Mouse (Mus musculus) urinary bladder, postnatal 14 days (tissue): ENCODE measurements around the gene Dzip1.

Experiments used
- DNase-seq: peaks from one replicate; pipeline ENCODE4 v3.0.0; 2021; ENCODE audit warnings: low spot score

Dzip1 gene

DNA sequence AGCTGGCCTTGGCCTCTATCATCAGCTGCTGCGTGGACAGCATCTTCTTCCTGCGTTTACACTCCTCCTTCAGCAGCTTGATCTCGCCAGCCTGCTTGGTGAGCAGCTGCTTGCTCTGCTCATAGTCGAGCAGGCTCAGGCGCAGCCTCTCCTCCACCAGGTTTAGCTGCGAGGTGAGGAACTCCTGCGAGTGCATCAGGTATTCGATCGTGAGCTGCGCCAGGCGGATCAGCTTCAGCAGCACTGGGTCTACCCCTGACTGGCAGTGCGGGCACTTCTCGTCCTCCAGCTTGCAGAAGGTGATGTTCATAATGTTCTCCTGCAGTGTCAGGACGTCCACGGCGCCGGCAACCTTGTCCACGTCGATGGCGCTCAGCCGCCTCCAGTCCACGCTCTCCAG lies 3.0 kb downstream of the Dzip1 start:
- DNase-seq = no peak

GRCm38 (mm10) chr14:118920654-118921053 lies 4.6 kb downstream of the Dzip1 start:
- no peak for DNase-seq

GRCm38 (mm10) chr14:118919025-118919424 lies 6.2 kb downstream of the Dzip1 start:
- no peak for DNase-seq

DNA sequence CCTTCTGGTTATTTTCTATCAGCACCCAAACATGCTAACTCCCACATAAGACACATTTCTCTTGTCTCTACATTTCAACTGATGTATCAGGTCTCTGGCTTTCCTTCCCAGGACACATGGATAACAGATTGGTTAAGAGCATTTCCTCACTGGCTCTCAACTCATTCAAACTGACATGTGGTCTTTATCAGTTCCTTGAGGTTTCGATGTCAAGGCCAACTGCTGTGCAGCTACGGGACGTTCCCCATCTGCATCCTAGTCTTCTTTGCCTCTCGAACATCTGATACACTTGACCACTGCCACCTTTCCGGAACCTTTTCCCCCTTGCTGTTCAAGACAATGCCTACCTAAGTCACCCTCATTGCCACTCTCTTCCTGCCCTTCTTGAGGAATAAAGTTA lies 11.6 kb downstream of the Dzip1 start:
- DNase-seq = no peak

DNA sequence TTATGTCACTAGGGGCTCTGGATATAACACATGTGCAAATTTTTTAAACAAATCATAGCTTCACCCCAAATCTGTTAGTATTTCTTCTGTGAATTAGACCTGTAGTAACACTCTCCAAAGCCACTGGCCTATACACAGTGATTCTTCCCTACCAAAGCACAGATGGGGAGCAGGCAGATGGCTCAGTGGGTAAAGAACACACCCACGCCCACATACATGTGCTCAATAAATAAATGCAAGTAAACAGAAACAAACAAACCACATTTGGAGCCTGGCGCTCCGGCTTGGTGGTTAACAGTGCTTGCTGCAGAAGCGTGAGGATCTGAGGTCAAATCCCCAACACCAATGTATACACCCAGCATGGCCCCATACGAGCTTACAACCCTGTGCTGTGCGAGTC lies 13.7 kb downstream of the Dzip1 start:
- DNase-seq = no peak

DNA sequence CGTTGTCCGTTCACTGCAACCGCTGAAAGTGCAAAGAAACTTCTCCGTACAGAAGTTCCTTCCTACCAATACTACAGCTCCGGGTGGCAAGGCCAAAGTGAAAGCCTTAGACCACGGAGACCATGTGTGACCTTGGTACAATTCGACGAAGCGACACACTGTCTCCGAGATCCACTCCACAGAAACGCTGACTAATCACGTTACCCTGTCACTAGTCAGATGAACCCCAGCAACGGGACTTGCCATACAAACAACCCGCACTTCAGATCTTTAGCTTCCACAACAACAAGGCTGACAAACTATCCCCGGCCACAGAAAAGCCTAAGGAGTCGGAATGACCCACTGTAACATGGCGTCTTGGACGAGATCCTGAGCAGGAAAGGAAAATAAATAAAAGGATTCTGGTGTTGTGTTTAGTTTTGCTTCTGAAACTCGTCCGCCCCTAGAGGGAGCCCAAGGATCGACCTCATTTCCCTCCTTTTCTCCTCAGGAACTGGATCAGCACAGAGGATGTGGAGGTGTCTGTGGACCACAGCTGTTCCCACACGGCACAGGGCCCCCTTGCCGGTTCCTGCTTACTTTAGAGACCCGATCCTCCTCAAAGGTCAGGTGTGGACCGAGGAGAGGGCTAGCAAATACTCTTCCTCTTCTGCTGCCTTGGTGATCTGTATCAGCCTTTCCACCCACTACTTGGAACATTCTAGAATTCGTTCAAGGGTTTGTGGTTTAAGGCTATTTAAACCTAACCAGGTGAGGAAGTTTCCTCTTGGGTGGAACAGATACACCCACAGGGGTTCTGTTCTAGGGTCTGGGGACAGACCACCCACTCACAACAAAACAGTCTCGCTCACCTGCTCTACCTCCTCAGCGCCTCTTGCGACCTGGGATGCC lies 14.7 kb downstream of the Dzip1 start:
- DNase-seq = peak; percentile 75

DNA sequence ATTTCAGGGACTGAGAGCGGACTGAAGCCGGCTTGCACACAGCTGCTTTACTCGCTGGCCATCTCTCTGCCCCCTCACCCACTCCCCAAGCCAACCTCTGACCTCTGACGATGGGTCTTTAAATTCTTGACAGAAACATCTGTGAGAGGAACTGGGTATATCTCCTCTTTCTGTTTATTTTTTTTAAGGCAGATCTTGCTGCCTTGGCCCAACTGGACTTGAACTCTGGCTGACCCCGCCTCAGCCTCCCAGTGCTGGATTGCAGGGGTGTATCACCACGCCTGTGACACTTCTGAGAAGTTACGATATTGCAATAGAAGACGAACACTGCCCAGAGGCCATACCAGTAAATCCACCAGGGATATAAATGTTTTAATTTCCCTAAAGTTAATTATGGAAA lies 15.4 kb downstream of the Dzip1 start:
- peak; percentile 50 for DNase-seq

GRCm38 (mm10) chr14:118907592-118907991 lies 17.7 kb downstream of the Dzip1 start:
- DNase-seq = no peak

DNA sequence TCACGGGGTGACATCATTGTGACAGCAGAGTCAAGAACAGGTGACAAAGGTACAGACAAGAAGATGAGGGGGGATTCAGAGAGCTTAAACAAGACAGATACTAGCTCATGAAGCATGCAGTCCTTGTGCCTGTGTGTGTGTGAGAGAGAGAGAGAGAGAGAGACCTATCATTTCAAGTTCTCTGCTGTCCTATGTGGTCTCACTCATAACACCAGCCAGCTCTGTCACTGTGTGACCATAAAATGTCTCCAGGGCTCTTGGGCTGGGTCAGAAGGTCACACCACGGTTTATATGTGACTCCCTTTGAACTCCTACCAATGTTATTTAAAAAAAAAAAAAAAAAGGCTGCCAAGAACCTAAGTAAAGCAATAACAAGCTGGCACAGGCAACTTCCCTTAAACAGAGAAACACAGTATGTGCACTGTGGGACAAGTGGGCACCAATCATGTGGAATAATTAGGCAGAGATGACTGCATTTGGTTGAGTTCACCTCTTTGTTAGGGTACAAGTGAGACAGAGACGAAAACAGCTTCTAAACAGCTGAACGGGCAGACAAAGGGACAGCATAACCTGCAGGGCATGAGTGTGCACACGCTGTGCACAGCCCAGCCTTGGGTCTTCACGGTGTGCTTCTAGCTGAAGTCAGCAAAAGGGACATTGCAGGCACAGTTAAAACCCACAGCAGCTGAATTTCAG lies 21.2 kb downstream of the Dzip1 start:
- no peak for DNase-seq

- no peak for DNase-seq
These were observed 21.9 kb downstream of the Dzip1 start for GRCm38 (mm10) chr14:118903397-118903796.

- no peak for DNase-seq
These were observed 24.3 kb downstream of the Dzip1 start for GRCm38 (mm10) chr14:118900911-118901310.

GRCm38 (mm10) chr14:118899940-118900339 lies 25.3 kb downstream of the Dzip1 start:
- DNase-seq = no peak

DNA sequence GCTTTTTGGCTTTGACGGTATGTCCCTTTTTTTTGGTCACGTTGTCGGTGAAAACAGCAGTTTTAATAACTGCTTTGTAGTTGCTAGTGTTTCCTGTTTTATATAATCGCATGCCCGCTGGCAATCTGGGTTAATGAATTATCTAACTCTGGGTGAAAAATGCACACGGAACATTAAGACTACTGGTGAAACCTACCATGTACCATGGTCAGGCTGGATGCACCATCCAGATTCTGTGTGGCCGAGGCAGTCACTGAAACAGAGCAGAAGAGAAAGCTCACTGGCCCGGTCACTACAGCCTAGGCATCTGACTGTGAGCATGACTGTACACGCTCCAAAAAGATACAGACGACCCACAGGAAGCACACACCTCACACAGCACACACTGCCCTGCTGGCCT lies 29.6 kb downstream of the Dzip1 start:
- no peak for DNase-seq

DNA sequence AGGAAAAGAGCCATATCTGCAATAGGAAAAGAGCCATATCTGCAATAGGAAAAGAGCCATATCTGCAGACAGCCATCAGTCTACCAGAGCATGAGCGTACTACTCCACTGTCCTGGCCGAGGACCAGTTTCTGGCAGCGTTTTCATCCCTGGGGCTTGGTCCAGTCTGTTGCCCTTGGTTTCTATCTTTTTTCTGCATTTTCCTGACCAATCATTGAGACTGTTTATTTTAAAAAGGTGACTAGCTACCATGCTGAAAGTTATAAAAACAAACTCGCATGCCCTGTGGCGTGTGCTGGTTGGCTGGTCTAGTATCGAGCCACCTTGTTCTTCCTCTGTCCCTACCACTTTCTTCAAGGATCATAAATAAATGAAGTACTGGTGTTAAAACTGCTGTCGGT lies 30.0 kb downstream of the Dzip1 start:
- DNase-seq = no peak

GRCm38 (mm10) chr14:118890101-118890500 lies 35.2 kb downstream of the Dzip1 start:
- no peak for DNase-seq

DNA sequence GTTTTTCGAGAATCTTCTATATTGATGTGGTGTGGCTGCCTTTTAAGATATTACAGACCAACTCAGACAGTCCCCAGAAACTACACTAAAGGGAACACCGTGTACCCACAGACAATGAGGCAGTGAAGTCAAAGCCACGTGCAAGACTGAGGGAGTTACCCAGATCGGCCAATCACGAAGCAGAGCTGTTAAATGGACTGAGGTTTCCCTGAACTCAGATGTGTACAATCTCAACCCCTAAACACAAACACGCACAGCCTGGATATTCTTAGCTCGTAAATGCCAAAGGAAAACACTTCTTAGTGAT lies 41.1 kb downstream of the Dzip1 start:
- no peak for DNase-seq

DNA sequence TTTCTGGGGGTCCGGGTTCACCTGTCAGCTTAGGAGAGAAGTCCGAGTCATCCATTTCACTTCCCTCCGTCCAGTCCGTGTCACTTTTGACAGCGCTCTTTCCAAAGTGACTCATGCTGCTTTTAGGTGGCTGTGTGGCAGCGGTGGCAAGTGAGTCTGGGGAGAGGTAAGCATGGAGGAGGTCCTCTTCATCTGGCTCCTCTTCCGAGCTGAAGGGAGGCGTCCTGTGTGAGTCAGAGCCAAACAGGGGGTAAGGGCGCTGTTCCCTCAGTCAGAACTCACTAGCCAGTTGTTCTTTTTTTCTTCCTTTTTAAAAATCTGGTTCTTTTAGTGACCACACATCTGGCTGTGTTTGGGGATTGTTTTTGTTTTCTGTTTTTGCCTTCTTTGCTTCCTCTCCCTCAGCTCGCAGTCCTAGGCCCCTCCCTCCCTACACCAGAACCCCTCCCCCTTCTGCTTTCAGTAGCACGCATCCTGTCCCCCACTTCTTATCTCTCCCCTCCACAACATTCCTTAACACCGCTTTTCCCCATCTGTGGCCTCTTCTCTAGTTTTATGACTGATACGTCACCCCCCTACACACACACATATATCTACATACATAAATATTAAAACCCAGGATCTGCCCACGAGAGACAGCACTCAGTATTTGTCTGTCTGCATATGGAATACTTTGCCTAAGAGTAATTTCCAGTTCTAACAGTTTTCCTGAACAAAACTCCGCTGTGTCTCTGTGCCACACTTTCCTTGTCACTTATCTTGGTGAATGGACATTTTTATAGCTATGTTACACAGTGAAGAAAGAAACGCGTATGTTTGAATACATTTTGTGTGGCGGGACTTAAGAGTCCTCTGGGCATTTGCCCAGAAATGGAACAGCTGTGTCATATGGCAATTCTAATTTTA lies 41.7 kb downstream of the Dzip1 start:
- DNase-seq = no peak

DNA sequence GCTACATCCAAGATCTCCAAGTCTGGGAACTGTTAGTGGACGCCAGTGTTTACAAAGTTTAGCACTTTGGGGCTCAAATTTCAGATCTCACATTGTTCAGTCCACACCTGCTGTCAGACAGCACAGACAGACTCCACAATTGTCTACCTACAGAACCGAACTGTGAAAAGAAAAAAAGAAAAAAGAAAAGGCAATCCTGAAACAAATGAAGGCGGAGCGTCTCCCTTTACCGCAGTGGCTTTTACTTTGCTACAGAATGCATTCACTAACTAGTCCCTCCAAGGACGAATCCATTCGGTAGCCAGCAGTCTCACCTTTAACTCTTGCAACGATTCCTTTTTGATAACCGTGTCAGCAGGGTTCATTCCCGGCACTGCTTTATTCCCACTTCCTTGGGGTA lies 44.6 kb downstream of the Dzip1 start:
- DNase-seq = no peak

DNA sequence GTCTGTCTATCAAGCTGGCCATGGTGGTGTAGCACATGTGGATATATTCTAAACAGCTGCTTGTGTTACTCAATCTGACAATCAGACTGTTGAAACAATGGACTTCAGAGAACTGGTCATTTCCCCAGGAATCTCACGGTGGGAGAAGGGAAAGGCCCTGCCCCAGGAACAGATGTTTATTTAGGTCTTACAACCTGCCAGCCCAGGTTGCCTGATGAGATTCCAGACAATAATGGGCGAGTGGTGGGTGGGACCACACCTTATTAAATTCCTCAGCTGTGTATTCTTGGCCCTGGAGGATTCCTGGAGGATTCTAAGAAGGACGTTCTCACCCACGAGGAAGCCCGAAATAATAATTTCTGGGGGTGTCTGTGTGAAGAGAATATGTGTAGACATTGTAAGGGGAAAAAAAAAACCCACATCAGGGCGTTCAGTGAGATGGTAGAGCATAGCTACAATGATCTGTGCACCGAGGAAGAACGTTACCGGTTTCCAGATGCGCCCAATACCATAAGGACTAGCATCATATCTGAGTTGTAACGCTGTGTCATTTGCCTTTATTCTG lies 46.8 kb downstream of the Dzip1 start:
- no peak for DNase-seq

DNA sequence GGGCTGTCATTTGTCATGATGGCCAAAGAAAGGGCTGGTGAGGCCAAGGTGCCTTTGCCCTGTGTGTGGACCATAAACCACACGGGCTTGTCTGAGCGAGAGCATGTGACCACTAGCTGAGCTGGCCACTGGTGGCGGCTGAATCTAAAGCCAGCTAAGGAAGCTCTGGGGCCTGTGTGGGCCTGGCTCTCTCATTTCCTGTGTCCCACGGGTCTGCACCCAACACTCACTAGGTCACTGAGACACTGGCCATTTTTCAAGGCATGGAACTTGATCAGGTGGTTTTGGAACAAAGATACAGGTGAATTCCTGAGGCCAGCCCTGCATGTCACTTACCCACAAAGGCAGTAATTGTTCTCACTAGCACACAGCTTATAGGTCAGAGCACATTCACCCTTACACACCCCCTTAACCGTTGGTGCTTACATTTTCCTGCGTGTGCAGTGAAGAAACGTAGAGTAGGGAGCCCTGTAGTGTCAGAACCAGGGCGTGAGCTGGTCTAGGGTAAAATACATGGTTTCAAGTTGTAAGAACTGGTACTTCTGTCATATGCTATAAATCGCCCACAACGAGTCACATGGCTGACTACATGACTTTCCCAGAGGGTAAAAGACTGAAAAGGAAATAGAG lies 50.4 kb downstream of the Dzip1 start:
- no peak for DNase-seq

- DNase-seq = no peak
These were observed 51.1 kb downstream of the Dzip1 start for GRCm38 (mm10) chr14:118874126-118874525.

GRCm38 (mm10) chr14:118869712-118870111 lies 55.5 kb downstream of the Dzip1 start:
- no peak for DNase-seq
